Mouse (Mus musculus) G1E (cell line): Measurements from ENCODE around the gene Sfrp5. TPM values are rescaled to one million over a fixed set of nuclear protein-coding genes. Genes with fewer than 3 reads are reported as not detected.

Experiments used
- ATAC-seq: 2 replicates; pipeline ENCODE4 v1.8.0; 2016; ENCODE audit warnings: mild to moderate bottlenecking; ENCODE audit not compliant: insufficient number of reproducible peaks, poor library complexity, low FRiP score, severe bottlenecking; ENCODE audit errors: extremely low read depth
- DNase-seq: peaks from one replicate; pipeline ENCODE4 v3.0.0; 2012; ENCODE audit warnings: low spot score
- H3K27me3 ChIP-seq: 2 replicates; pipeline ENCODE4 v1.6.1; 2012; ENCODE audit warnings: mild to moderate bottlenecking, low read length, inconsistent platforms; ENCODE audit not compliant: insufficient read depth
- H3K36me3 ChIP-seq: replicated peaks from 2 replicates; pipeline ENCODE3; 2012; ENCODE audit warnings: mild to moderate bottlenecking, inconsistent platforms
- H3K4me1 ChIP-seq: 2 replicates; pipeline ENCODE4 v1.6.1; 2012; ENCODE audit warnings: low read depth, low read length, inconsistent platforms, mixed read lengths; ENCODE audit not compliant: insufficient read depth
- H3K4me3 ChIP-seq: 2 replicates; pipeline ENCODE4 v1.5.1; 2012; ENCODE audit warnings: low read depth, mild to moderate bottlenecking, inconsistent platforms, low read length, moderate library complexity, mixed read lengths
- H3K9me3 ChIP-seq: replicated peaks from 2 replicates; pipeline ENCODE4 v1.6.1; 2012; ENCODE audit warnings: inconsistent platforms
- CTCF ChIP-seq: IDR thresholded peaks from 2 replicates; pipeline ENCODE4 v1.5.1; 2012; ENCODE audit warnings: low read depth, low read length, inconsistent platforms, mixed read lengths
- GATA1 ChIP-seq: IDR thresholded peaks from 2 replicates; pipeline ENCODE4 v1.6.1; 2012; ENCODE audit warnings: borderline replicate concordance, low read length, inconsistent platforms, mixed read lengths
- GATA2 ChIP-seq: IDR thresholded peaks from 2 replicates; pipeline ENCODE4 v1.6.1; 2012; ENCODE audit warnings: low read depth, low read length, inconsistent platforms, borderline replicate concordance
- POLR2AphosphoS5 ChIP-seq: IDR thresholded peaks from 2 replicates; pipeline ENCODE4 v1.6.1; 2012; ENCODE audit warnings: low read depth, low read length, inconsistent platforms; ENCODE audit not compliant: insufficient replicate concordance
- TAL1 ChIP-seq: conservative IDR thresholded peaks from 2 replicates; pipeline ENCODE4 v1.6.1; 2012; ENCODE audit warnings: low read depth, low read length, inconsistent platforms, mixed read lengths
- polyA plus RNA-seq: library from polyadenylated mRNA; stranded (reverse); fragments of >175 nt; gene quantifications from 2 replicates; pipeline ENCODE4 v1.2.3, GENCODE M21; 2012
- total RNA-seq, 2 experiments: library from RNA; stranded (forward) in 1 of 2; stranded (reverse) in 1 of 2; fragments of 200-1000 nt in 1 of 2; fragments of >200 nt in 1 of 2; fragmentation: Nextera tagmentation in 1 of 2; gene quantifications; 2 replicates each; pipeline ENCODE4 v1.2.3; 2014 to 2017

The Sfrp5 gene
- total and polyA plus RNA-seq, 3 experiments, result not detected

- H3K36me3 ChIP-seq, result no peaks in the 10 kb centered on the region
- no peaks in the 10 kb centered on the region for H3K9me3 ChIP-seq
- DNase-seq (no peak), ATAC-seq (no peak)
- H3K27me3 ChIP-seq, result peaks cover 40% of the 10 kb centered on the region
- H3K4me1 ChIP-seq, result no peaks in the 10 kb centered on the region
- TF ChIP-seq CTCF (no peak), POLR2AphosphoS5 (no peak), GATA1 (no peak), TAL1 (no peak), GATA2 (no peak)
- no peak overlapping the region for H3K4me3 ChIP-seq
These were observed 3.1 kb upstream of the Sfrp5 start for GRCm38 (mm10) chr19:42205201-42205600.

GRCm38 (mm10) chr19:42204306-42204705, 2.3 kb upstream of the Sfrp5 start:
- no peaks in the 10 kb centered on the region for H3K9me3 ChIP-seq
- no peaks in the 10 kb centered on the region for H3K36me3 ChIP-seq
- ATAC-seq (no peak), DNase-seq (no peak)
- no peaks in the 10 kb centered on the region for H3K4me1 ChIP-seq
- no peak overlapping the region for H3K4me3 ChIP-seq
- H3K27me3 ChIP-seq, result peaks cover 37% of the 10 kb centered on the region
- no peak for TF ChIP-seq CTCF
- TF ChIP-seq GATA1, result no peak
- TF ChIP-seq POLR2AphosphoS5, result no peak
- TF ChIP-seq GATA2, result no peak
- TF ChIP-seq TAL1, result no peak

GRCm38 (mm10) chr19:42202467-42202866, 415 bp upstream of the Sfrp5 start:
- peaks cover 5% of the 10 kb centered on the region; the same call in 1 of the 2 replicates for H3K4me1 ChIP-seq

GRCm38 (mm10) chr19:42198026-42198425, 4.0 kb downstream of the Sfrp5 start:
- no peak for DNase-seq
- no peak for ATAC-seq
- H3K4me3 ChIP-seq, result no peak overlapping the region
- peaks cover 5% of the 10 kb centered on the region; the same call in 1 of the 2 replicates for H3K4me1 ChIP-seq
- peaks cover 10% of the 10 kb centered on the region for H3K36me3 ChIP-seq
- no peaks in the 10 kb centered on the region for H3K9me3 ChIP-seq
- TF ChIP-seq GATA2 (no peak), CTCF (no peak), GATA1 (no peak), POLR2AphosphoS5 (no peak), TAL1 (no peak)
- H3K27me3 ChIP-seq, result peaks cover 37% of the 10 kb centered on the region

More at GRCm38 (mm10) chr19:42202467-42202866, 415 bp upstream of the Sfrp5 start:
- no peak for ATAC-seq
- Histone ChIP-seq H3K27me3 (peaks cover 37% of the 10 kb centered on the region), H3K4me3 (no peak overlapping the region), H3K36me3 (no peaks in the 10 kb centered on the region), H3K9me3 (no peaks in the 10 kb centered on the region)
- no peak for DNase-seq
- no peak for TF ChIP-seq CTCF
- no peak for TF ChIP-seq GATA1
- TF ChIP-seq GATA2, result no peak
- no peak for TF ChIP-seq TAL1
- no peak for TF ChIP-seq POLR2AphosphoS5

- peaks cover 34% of the 10 kb centered on the region for H3K27me3 ChIP-seq
- H3K4me1 ChIP-seq, result peaks cover 5% of the 10 kb centered on the region; the same call in 1 of the 2 replicates
- DNase-seq, result no peak
- peaks cover 19% of the 10 kb centered on the region for H3K36me3 ChIP-seq
- no peak overlapping the region for H3K4me3 ChIP-seq
- H3K9me3 ChIP-seq, result no peaks in the 10 kb centered on the region
- TF ChIP-seq TAL1 (no peak), GATA2 (no peak), CTCF (no peak), GATA1 (no peak), POLR2AphosphoS5 (no peak)
- no peak for ATAC-seq
These were observed 5.0 kb downstream of the Sfrp5 start for GRCm38 (mm10) chr19:42197066-42197465.

- Histone ChIP-seq H3K36me3 (peaks cover 26% of the 10 kb centered on the region), H3K27me3 (peaks cover 27% of the 10 kb centered on the region), H3K4me3 (no peak overlapping the region), H3K4me1 (peaks cover 5% of the 10 kb centered on the region; the same call in 1 of the 2 replicates), H3K9me3 (no peaks in the 10 kb centered on the region)
- TF ChIP-seq GATA1 (no peak), POLR2AphosphoS5 (no peak), TAL1 (no peak), CTCF (no peak), GATA2 (no peak)
- DNase-seq (no peak), ATAC-seq (no peak)
These were observed 5.7 kb downstream of the Sfrp5 start for GRCm38 (mm10) chr19:42196378-42196777.
